Mouse (Mus musculus) megakaryocyte, embryonic 14.5 days (primary cell): ENCODE data around the gene Ehhadh.

Source experiments
- FLI1 ChIP-seq: IDR thresholded peaks from 2 replicates; pipeline ENCODE4 v1.6.1; 2012; ENCODE audit warnings: low read length, inconsistent platforms, mixed read lengths
- GATA1 ChIP-seq: IDR thresholded peaks from 3 replicates; pipeline ENCODE4 v1.6.1; 2012; ENCODE audit warnings: mixed read lengths, low read length, inconsistent platforms, borderline replicate concordance

DNA sequence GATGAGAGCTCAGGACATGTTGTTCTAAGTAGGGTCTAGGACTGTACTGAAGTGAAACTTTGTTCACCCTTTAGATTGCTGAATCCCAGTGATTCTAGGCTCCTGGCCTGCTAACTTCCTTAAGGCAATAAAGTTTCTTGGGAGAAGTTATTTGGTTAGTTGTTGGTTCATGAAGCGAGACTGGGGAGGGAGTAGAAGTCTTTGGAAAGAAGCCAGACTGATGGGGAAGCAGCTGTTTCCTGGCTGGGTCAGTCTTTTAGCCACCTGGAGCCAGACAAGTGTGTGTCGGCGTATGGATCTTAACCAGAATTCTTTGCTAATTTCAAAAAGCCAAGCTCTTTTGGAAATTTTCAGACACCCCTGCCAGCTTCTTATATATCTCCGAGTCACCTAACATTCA lies 39.5 kb upstream of the Ehhadh start:
- no peak for TF ChIP-seq GATA1
- TF ChIP-seq FLI1 = no peak
